Mouse (Mus musculus): ENCODE results near the gene Slc37a2.

DNA sequence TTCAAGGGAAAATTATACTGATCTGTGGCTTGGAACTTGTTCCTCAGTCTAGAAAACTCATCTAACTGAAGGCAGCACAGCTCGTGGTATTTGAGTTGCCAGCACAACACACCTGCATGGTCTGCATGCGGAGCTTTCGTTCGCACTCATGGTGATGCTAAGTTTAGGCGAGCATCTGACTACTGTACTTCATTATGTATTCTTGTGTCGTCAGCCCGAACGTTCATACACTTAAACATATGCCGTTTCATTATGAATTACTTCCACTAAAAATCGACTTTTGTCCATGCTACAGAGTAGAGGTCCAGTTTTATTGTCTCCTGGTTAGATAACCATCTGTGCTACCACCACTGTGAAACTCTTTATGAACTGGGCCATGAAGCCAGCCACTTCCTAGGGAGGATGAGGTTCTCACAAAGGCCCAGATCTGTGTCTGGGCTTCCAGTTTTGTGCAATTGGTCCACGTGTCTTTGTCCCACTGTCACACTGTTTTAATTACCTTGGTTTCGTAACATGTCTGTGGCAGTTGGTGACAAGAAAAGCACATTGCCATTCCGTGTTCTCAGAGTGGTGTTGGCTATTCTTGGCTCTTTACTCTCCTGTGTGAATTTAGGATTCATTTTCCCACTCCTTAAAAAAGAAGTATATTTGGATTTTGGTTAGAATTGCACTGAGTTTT, 42.3 kb downstream of the Slc37a2 start:
- TF ChIP-seq CTCF (IDR thresholded peaks at IDR 0.05; ENCODE audit: extremely low read depth, insufficient read length, insufficient replicate concordance, low read depth, low read length) (no peak), POLR2A (IDR thresholded peaks at IDR 0.05; ENCODE audit: low read depth, low read length) (no peak)

Measured in small intestine, adult 2 months (tissue).